Mouse (Mus musculus): Measurements from ENCODE around the gene Eda.

- TF ChIP-seq CTCF (IDR thresholded peaks at IDR 0.05; ENCODE audit: insufficient read depth, low read depth, low read length) (no peak), POLR2A (IDR thresholded peaks at IDR 0.05; ENCODE audit: insufficient read depth, low read depth, low read length) (no peak)
Measured at GRCm38 (mm10) chrX:100443532-100443931, 468.1 kb downstream of the Eda start.

All from olfactory bulb, adult 2 months (tissue).